Mouse (Mus musculus) liver, postnatal 0 days (tissue): ENCODE data around the gene Frmpd3. TPM values are rescaled to one million over a fixed set of nuclear protein-coding genes. Genes with fewer than 3 reads are reported as not detected.
A peak's percentile ranks its signal among the peaks of the same experiment; 100 is the strongest.
"Not testable (repeated sequence)": the region's sequence is repeated elsewhere in the genome, so short reads cannot be mapped to it uniquely, and the experiment has no call there.

Experiments used
- ATAC-seq: fragments of 200-750 bp; cut with Nextera tagmentation; 2 replicates; pipeline ENCODE4 v1.8.0; 2017; ENCODE audit warnings: mild to moderate bottlenecking, moderate library complexity
- DNase-seq: peaks from one replicate; pipeline ENCODE4 v3.0.0-alpha.2; 2016
- H3K27ac ChIP-seq: fragments of 300-500 bp; sonication (generic); 2 replicates; pipeline ENCODE4 v1.5.1; 2014; ENCODE audit warnings: antibody characterized with exemption, moderate library complexity, mild to moderate bottlenecking, low read depth
- H3K27me3 ChIP-seq: fragments of 300-500 bp; sonication (generic); 2 replicates; pipeline ENCODE4 v1.6.1; 2014; ENCODE audit warnings: low read length, control low read depth, mixed read lengths; ENCODE audit not compliant: insufficient read depth
- H3K36me3 ChIP-seq: fragments of 300-500 bp; sonication (generic); replicated peaks from 2 replicates; pipeline ENCODE4 v1.6.1; 2014; ENCODE audit warnings: mild to moderate bottlenecking, control low read depth, low read length, moderate library complexity, mixed read lengths; ENCODE audit not compliant: insufficient read depth
- H3K4me1 ChIP-seq: fragments of 300-500 bp; sonication (generic); 2 replicates; pipeline ENCODE4 v1.6.1; 2014; ENCODE audit warnings: antibody characterized with exemption, mild to moderate bottlenecking, control low read depth; ENCODE audit not compliant: insufficient read depth
- H3K4me2 ChIP-seq: fragments of 300-500 bp; sonication (generic); 2 replicates; pipeline ENCODE4 v1.6.1; 2014; ENCODE audit warnings: low read depth, mild to moderate bottlenecking, low read length, moderate library complexity, mixed read lengths
- H3K4me3 ChIP-seq: fragments of 300-500 bp; sonication (generic); 2 replicates; pipeline ENCODE4 v1.5.1; 2014; ENCODE audit warnings: low read depth, low read length
- H3K9ac ChIP-seq: fragments of 300-500 bp; sonication (generic); replicated peaks from 2 replicates; pipeline ENCODE4 v1.6.1; 2014; ENCODE audit warnings: mild to moderate bottlenecking, moderate library complexity
- H3K9me3 ChIP-seq: fragments of 300-500 bp; sonication (generic); 2 replicates; pipeline ENCODE4 v1.6.1; 2016; ENCODE audit warnings: mild to moderate bottlenecking, control low read depth, low read length, mixed read lengths
- CTCF ChIP-seq: sonication (generic); IDR thresholded peaks from 2 replicates; pipeline ENCODE4 v1.5.1; 2016; ENCODE audit warnings: antibody characterized with exemption, low read depth
- EP300 ChIP-seq: IDR thresholded peaks from 2 replicates; pipeline ENCODE4 v1.6.1; 2016; ENCODE audit warnings: antibody characterized with exemption, low read depth, mild to moderate bottlenecking
- WGBS: fragments of 180-500 bp; shearing (Covaris S2); extraction: QIAGEN DNeasy Blood & Tissue Kit; methylation state at CpG from one replicate; pipeline ENCODE4 v1.1.7; 2014; ENCODE audit not compliant: insufficient replicate concordance; 5-methylcytosine and 5-hydroxymethylcytosine counted together
- polyA plus RNA-seq: library from polyadenylated mRNA; unstranded; fragments of >200 nt; fragmentation: Nextera tagmentation; extraction: Ambion mirVana; gene quantifications from 2 replicates; pipeline ENCODE4 v1.2.1, GENCODE M21; 2015

Gene Frmpd3
- not detected in 2 replicates for polyA plus RNA-seq

DNA sequence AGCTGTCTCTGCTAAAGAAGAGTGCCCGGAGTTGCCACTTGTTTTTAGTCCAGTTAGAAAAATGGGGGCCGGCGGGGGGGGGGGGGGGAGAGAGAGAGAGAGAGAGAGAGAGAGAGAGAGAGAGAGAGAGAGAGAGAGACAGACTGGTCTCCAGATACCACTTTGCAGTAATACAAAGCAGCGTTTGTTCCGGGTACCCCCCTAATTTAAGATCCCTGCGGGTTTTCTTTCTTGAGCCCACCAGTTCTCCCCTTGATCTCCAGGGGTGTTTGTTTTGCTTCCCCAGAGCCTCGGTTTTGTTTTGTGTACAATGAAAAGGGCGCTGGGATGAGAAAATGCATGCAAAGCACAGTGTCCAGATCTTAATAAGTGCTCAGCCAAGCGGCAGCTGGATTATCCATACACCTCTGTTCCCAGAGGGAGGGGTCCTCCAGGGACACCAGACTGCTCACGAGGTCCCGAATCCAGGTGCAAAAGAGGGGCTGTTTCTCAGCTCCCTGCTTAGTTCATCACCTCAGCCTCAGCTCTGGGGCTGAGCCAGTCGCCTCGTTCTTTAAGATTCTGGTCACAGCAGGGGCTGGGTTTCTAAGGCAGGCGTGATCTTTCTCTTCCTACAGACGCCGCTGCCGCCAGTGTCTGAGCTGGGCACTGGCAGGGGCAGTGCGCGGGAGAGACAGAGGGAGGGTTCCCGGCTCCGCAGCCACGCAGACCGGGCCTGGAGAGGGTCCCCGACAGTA lies at the start of gene Frmpd3:
Frmpd3 (plus strand) TSS at position 608 of the 737 bp plus-strand sequence.
- no peaks in the 10 kb centered on the region for H3K36me3 ChIP-seq
- no peaks in the 10 kb centered on the region for H3K9me3 ChIP-seq
- H3K4me3 ChIP-seq = no peak within 1 kb of the TSS
- H3K4me1 ChIP-seq = no peaks in the 10 kb centered on the region
- peak within 1 kb of the TSS; percentile 32 for H3K4me2 ChIP-seq
- H3K9ac ChIP-seq = no peak within 1 kb of the TSS
- DNase-seq (no peak), ATAC-seq (no peak)
- TF ChIP-seq CTCF (no peak), EP300 (no peak)
- H3K27me3 ChIP-seq = peaks cover 15% of the 10 kb centered on the region; the same call in 1 of the 2 replicates
- WGBS = 19% methylated on average over 20 of the region's 24 CpGs
- no peak within 1 kb of the TSS for H3K27ac ChIP-seq

DNA sequence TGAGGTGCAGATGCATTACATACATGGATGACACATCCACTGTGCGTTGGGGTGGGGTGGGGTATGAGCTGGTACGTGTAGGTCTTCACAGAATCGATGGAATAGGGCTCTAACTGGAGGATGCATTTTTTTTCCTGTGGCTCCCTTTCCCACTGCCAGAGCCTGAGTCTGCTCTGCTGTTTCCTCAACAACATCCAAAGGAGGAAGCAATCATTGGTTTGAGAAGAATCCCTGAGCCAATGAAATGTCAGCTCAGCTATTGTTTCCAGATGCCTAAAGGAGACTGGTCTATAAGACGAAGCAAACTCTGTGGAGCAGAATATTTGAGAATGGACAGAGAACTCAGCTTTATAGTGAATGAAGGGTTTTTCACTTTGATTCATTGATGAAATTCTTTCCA lies 38.3 kb upstream of the Frmpd3 start:
- DNase-seq = no peak
- Histone ChIP-seq H3K9me3 (no peaks in the 10 kb centered on the region), H3K4me1 (no peaks in the 10 kb centered on the region), H3K36me3 (no peaks in the 10 kb centered on the region), H3K4me2 (no peak overlapping the region), H3K27me3 (no peaks in the 10 kb centered on the region; the same call in 1 of the 2 replicates), H3K27ac (no peak overlapping the region), H3K9ac (no peak overlapping the region), H3K4me3 (no peak overlapping the region)
- TF ChIP-seq EP300 (no peak), CTCF (no peak)
- no peak for ATAC-seq
- 58% methylated on average over 4 of the region's 4 CpGs for WGBS

DNA sequence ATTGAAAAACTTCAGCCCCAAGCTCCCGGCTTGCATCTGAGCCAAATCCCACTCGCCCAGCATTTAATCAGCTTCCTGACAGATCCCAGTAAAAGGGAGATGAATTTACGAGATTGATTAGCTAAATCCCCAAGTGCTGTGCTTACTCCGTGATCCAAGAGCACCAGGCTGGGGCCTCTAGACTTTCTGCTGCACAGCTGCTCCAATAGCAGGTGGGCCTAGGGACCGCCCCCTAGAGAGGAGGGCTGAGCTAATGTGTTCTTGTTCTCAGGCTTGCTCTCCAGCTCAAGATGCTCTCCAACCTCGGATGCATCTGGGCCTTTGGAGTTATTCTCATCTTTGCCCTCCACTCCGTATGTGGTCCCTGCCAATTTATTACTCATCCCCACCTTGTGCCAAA lies 36.4 kb upstream of the Frmpd3 start:
- no peak overlapping the region for H3K27ac ChIP-seq
- no peak overlapping the region for H3K4me2 ChIP-seq
- DNase-seq (no peak), ATAC-seq (no peak)
- no peak overlapping the region for H3K9ac ChIP-seq
- peaks cover 4% of the 10 kb centered on the region; the same call in 1 of the 2 replicates for H3K27me3 ChIP-seq
- no peaks in the 10 kb centered on the region for H3K4me1 ChIP-seq
- no peak for TF ChIP-seq CTCF
- no peaks in the 10 kb centered on the region for H3K9me3 ChIP-seq
- 66% methylated on average over 7 of the region's 7 CpGs for WGBS
- H3K4me3 ChIP-seq = no peak overlapping the region
- H3K36me3 ChIP-seq = no peaks in the 10 kb centered on the region

DNA sequence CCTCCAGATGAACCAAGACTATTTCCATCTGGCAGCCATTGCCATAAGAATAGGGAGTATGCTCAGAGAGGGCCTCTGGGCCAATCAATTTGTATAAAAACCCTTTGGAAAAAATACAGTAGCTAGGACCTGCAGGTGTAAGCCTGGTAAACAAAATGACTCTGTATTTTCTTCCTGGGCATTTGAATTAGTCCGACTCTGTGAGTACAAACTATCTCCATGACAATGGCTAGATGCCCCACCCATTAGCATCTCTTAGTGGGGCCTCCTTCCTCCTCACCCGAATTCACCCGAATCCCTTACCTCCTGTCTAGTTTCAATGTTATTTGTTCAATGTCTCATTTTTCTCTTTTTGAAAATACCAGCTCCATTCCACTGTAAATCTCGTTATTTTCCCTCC lies 24.1 kb upstream of the Frmpd3 start:
- no peaks in the 10 kb centered on the region for H3K4me1 ChIP-seq
- no peak overlapping the region for H3K4me3 ChIP-seq
- TF ChIP-seq EP300 (no peak), CTCF (no peak)
- 0 out of 2 replicates have a peak, but pooled peaks cover 3% of the 10 kb centered on the region for H3K27me3 ChIP-seq
- H3K27ac ChIP-seq = no peak overlapping the region
- H3K4me2 ChIP-seq = no peak overlapping the region
- no peaks in the 10 kb centered on the region for H3K36me3 ChIP-seq
- H3K9ac ChIP-seq = no peak overlapping the region
- DNase-seq (no peak), ATAC-seq (no peak)
- WGBS = 66% methylated on average over 4 of the region's 4 CpGs
- H3K9me3 ChIP-seq = no peaks in the 10 kb centered on the region

DNA sequence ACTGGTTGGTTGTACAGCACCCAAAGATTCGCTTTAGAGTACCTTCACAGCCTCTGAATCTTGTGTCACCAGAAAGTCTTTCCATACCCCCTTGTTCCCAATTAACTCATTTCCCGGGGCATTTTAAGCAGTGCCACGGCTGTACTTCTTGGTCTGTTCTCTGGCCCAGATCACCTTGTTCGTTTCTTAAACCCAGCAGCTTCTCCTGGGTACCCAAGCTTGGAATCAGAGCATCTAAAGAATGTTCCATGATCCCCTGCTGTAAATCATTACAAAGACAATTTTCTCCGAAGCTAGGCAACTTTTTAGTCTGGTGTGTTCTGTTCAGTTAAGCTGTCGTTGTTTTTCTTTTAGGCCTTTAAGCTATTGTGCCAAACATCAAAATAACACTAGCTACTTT lies 22.9 kb upstream of the Frmpd3 start:
- H3K4me2 ChIP-seq = no peak overlapping the region
- H3K9ac ChIP-seq = no peak overlapping the region
- H3K9me3 ChIP-seq = no peaks in the 10 kb centered on the region
- no peaks in the 10 kb centered on the region for H3K36me3 ChIP-seq
- TF ChIP-seq CTCF = no peak
- no peak for TF ChIP-seq EP300
- no peak for DNase-seq
- ATAC-seq = no peak
- 0 out of 2 replicates have a peak, but pooled peaks cover 3% of the 10 kb centered on the region for H3K27me3 ChIP-seq
- H3K4me3 ChIP-seq = no peak overlapping the region
- H3K4me1 ChIP-seq = no peaks in the 10 kb centered on the region
- H3K27ac ChIP-seq = no peak overlapping the region
- WGBS = 71% methylated on average over 6 of the region's 6 CpGs

- H3K4me3 ChIP-seq, H3K4me2 ChIP-seq, H3K9ac ChIP-seq, H3K27me3 ChIP-seq, H3K4me1 ChIP-seq, H3K36me3 ChIP-seq, H3K9me3 ChIP-seq, H3K27ac ChIP-seq, ATAC-seq, DNase-seq: not testable (repeated sequence)
- WGBS = 65% methylated on average over 1 of the region's 1 CpGs
These were observed 21.4 kb upstream of the Frmpd3 start for GRCm38 (mm10) chrX:140320671-140321070.
